Mouse (Mus musculus): ENCODE results near the gene Magi1.

The Magi1 gene

GRCm38 (mm10) chr6:93912003-93912581 is 371.6 kb downstream of the Magi1 start:
- DNase-seq (ENCODE audit: extremely low read depth, insufficient read length, low spot score), result no peak

- DNase-seq (ENCODE audit: extremely low read depth, insufficient read length, low spot score), result no peak
Observed at GRCm38 (mm10) chr6:93911420-93911819, 372.3 kb downstream of the Magi1 start.

- no peak for DNase-seq (ENCODE audit: extremely low read depth, insufficient read length, low spot score)
Observed at GRCm38 (mm10) chr6:93909976-93910375, 373.7 kb downstream of the Magi1 start.

GRCm38 (mm10) chr6:93904987-93905386 is 378.7 kb downstream of the Magi1 start:
- no peak for DNase-seq (ENCODE audit: extremely low read depth, insufficient read length, low spot score)

- no peak for DNase-seq (ENCODE audit: extremely low read depth, insufficient read length, low spot score)
Observed at GRCm38 (mm10) chr6:93902239-93902638, 381.5 kb downstream of the Magi1 start.

GRCm38 (mm10) chr6:93901408-93901807 is 382.3 kb downstream of the Magi1 start:
- no peak for DNase-seq (ENCODE audit: extremely low read depth, insufficient read length, low spot score)

GRCm38 (mm10) chr6:93897512-93897911 is 386.2 kb downstream of the Magi1 start:
- DNase-seq (ENCODE audit: extremely low read depth, insufficient read length, low spot score), result no peak

GRCm38 (mm10) chr6:93895721-93896120 is 388.0 kb downstream of the Magi1 start:
- no peak for DNase-seq (ENCODE audit: extremely low read depth, insufficient read length, low spot score)

- no peak for DNase-seq (ENCODE audit: extremely low read depth, insufficient read length, low spot score)
Observed at GRCm38 (mm10) chr6:93893956-93894355, 389.8 kb downstream of the Magi1 start.

GRCm38 (mm10) chr6:93892922-93893321 is 390.8 kb downstream of the Magi1 start:
- DNase-seq (ENCODE audit: extremely low read depth, insufficient read length, low spot score), result no peak

- DNase-seq (ENCODE audit: extremely low read depth, insufficient read length, low spot score), result no peak
Observed at GRCm38 (mm10) chr6:93890011-93890410, 393.7 kb downstream of the Magi1 start.

- no peak for DNase-seq (ENCODE audit: extremely low read depth, insufficient read length, low spot score)
Observed at GRCm38 (mm10) chr6:93877337-93877736, 406.4 kb downstream of the Magi1 start.

- DNase-seq (ENCODE audit: extremely low read depth, insufficient read length, low spot score), result no peak
Observed at GRCm38 (mm10) chr6:93874936-93875335, 408.8 kb downstream of the Magi1 start.

- no peak for DNase-seq (ENCODE audit: extremely low read depth, insufficient read length, low spot score)
Observed at GRCm38 (mm10) chr6:93874376-93874775, 409.3 kb downstream of the Magi1 start.

- no peak for DNase-seq (ENCODE audit: extremely low read depth, insufficient read length, low spot score)
Observed at GRCm38 (mm10) chr6:93873536-93873935, 410.2 kb downstream of the Magi1 start.

GRCm38 (mm10) chr6:93871516-93871915 is 412.2 kb downstream of the Magi1 start:
- no peak for DNase-seq (ENCODE audit: extremely low read depth, insufficient read length, low spot score)

GRCm38 (mm10) chr6:93870023-93870422 is 413.7 kb downstream of the Magi1 start:
- no peak for DNase-seq (ENCODE audit: extremely low read depth, insufficient read length, low spot score)

- DNase-seq (ENCODE audit: extremely low read depth, insufficient read length, low spot score), result no peak
Observed at GRCm38 (mm10) chr6:93862263-93862662, 421.5 kb downstream of the Magi1 start.

GRCm38 (mm10) chr6:93856783-93857182 is 426.9 kb downstream of the Magi1 start:
- DNase-seq (ENCODE audit: extremely low read depth, insufficient read length, low spot score), result no peak

- no peak for DNase-seq (ENCODE audit: extremely low read depth, insufficient read length, low spot score)
Observed at GRCm38 (mm10) chr6:93855806-93856641, 427.7 kb downstream of the Magi1 start.

GRCm38 (mm10) chr6:93848942-93849790 is 434.6 kb downstream of the Magi1 start:
- DNase-seq (ENCODE audit: extremely low read depth, insufficient read length, low spot score), result no peak

Measured in 3134 (cell line).